Mouse (Mus musculus): Measurements from ENCODE around the gene Olfr414.

GRCm38 (mm10) chr1:174422959-174423358 is 905 bp upstream of the Olfr414 start:
- no peak for TF ChIP-seq CTCF (IDR thresholded peaks at IDR 0.05; ENCODE audit: control insufficient read depth, insufficient read depth, low read length)
- TF ChIP-seq POLR2A (IDR thresholded peaks at IDR 0.05; ENCODE audit: borderline replicate concordance, control insufficient read depth, low read depth, low read length), result no peak
